Mouse (Mus musculus): ENCODE data around the gene Col6a4.

DNA sequence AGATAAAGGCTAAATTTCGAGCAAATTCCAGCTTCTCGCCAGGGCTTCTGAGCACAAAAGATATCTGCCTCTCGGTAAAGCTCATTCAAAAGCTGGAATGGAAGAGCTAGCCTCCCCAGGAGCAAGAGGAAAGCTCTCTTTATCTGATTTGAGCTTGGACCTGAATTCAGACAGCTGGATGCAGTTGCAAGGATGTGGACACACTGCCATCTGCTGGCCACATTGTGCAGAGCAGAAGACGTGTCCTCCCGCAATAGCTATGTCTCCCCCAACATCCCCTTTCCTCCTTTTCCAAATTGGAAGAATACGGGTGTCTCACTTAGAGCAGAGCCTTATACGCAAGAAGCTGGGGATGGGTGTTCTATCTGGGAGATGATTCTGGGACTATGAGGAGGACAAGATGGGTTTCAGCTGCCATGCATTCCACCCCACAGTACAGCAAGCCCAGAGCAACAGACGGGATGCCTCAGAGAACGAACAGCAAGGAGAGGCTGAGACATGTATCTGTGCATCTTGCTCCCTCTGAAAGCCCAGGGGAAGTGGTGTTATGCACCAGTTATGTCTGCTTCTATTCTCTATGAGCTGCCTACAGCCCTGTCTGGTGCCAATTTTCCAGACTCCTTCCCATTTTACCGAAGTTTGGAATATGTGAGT lies 16.3 kb upstream of the Col6a4 start:
- peak; percentile 93 for TF ChIP-seq CTCF (IDR thresholded peaks at IDR 0.05; ENCODE audit: low read depth)
- no peak for TF ChIP-seq EP300 (optimal IDR thresholded peaks at IDR 0.05)

All from stomach, postnatal 0 days (tissue).